Mouse (Mus musculus) G1E (cell line): ENCODE results near the gene Slc9b2. TPM values are rescaled to one million over a fixed set of nuclear protein-coding genes. Genes with fewer than 3 reads are reported as not detected.

ENCODE experiments used
- ATAC-seq: 2 replicates; pipeline ENCODE4 v1.8.0; 2016; ENCODE audit warnings: mild to moderate bottlenecking; ENCODE audit not compliant: insufficient number of reproducible peaks, poor library complexity, low FRiP score, severe bottlenecking; ENCODE audit errors: extremely low read depth
- DNase-seq: peaks from one replicate; pipeline ENCODE4 v3.0.0; 2012; ENCODE audit warnings: low spot score
- H3K27me3 ChIP-seq: 2 replicates; pipeline ENCODE4 v1.6.1; 2012; ENCODE audit warnings: mild to moderate bottlenecking, low read length, inconsistent platforms; ENCODE audit not compliant: insufficient read depth
- H3K36me3 ChIP-seq: replicated peaks from 2 replicates; pipeline ENCODE3; 2012; ENCODE audit warnings: mild to moderate bottlenecking, inconsistent platforms
- H3K4me1 ChIP-seq: 2 replicates; pipeline ENCODE4 v1.6.1; 2012; ENCODE audit warnings: low read depth, low read length, inconsistent platforms, mixed read lengths; ENCODE audit not compliant: insufficient read depth
- H3K4me3 ChIP-seq: 2 replicates; pipeline ENCODE4 v1.5.1; 2012; ENCODE audit warnings: low read depth, mild to moderate bottlenecking, inconsistent platforms, low read length, moderate library complexity, mixed read lengths
- H3K9me3 ChIP-seq: replicated peaks from 2 replicates; pipeline ENCODE4 v1.6.1; 2012; ENCODE audit warnings: inconsistent platforms
- CTCF ChIP-seq: IDR thresholded peaks from 2 replicates; pipeline ENCODE4 v1.5.1; 2012; ENCODE audit warnings: low read depth, low read length, inconsistent platforms, mixed read lengths
- GATA1 ChIP-seq: IDR thresholded peaks from 2 replicates; pipeline ENCODE4 v1.6.1; 2012; ENCODE audit warnings: borderline replicate concordance, low read length, inconsistent platforms, mixed read lengths
- GATA2 ChIP-seq: IDR thresholded peaks from 2 replicates; pipeline ENCODE4 v1.6.1; 2012; ENCODE audit warnings: low read depth, low read length, inconsistent platforms, borderline replicate concordance
- POLR2AphosphoS5 ChIP-seq: IDR thresholded peaks from 2 replicates; pipeline ENCODE4 v1.6.1; 2012; ENCODE audit warnings: low read depth, low read length, inconsistent platforms; ENCODE audit not compliant: insufficient replicate concordance
- TAL1 ChIP-seq: conservative IDR thresholded peaks from 2 replicates; pipeline ENCODE4 v1.6.1; 2012; ENCODE audit warnings: low read depth, low read length, inconsistent platforms, mixed read lengths
- polyA plus RNA-seq: library from polyadenylated mRNA; stranded (reverse); fragments of >175 nt; gene quantifications from 2 replicates; pipeline ENCODE4 v1.2.3, GENCODE M21; 2012
- total RNA-seq, 2 experiments: library from RNA; stranded (forward) in 1 of 2; stranded (reverse) in 1 of 2; fragments of 200-1000 nt in 1 of 2; fragments of >200 nt in 1 of 2; fragmentation: Nextera tagmentation in 1 of 2; gene quantifications; 2 replicates each; pipeline ENCODE4 v1.2.3; 2014 to 2017

Slc9b2 gene
- total and polyA plus RNA-seq, 3 experiments = not detected

- ATAC-seq (no peak), DNase-seq (no peak)
- Histone ChIP-seq H3K27me3 (peaks cover 25% of the 10 kb centered on the region), H3K4me3 (no peak overlapping the region), H3K9me3 (no peaks in the 10 kb centered on the region), H3K36me3 (no peaks in the 10 kb centered on the region), H3K4me1 (peaks cover 9% of the 10 kb centered on the region)
- TF ChIP-seq GATA2 (no peak), CTCF (no peak), TAL1 (no peak), GATA1 (no peak), POLR2AphosphoS5 (no peak)
Measured at GRCm38 (mm10) chr3:135304060-135304459, 3.4 kb upstream of the Slc9b2 start.

- Histone ChIP-seq H3K9me3 (no peaks in the 10 kb centered on the region), H3K36me3 (no peaks in the 10 kb centered on the region), H3K4me3 (no peak overlapping the region), H3K4me1 (peaks cover 9% of the 10 kb centered on the region), H3K27me3 (peaks cover 25% of the 10 kb centered on the region)
- DNase-seq = no peak
- TF ChIP-seq GATA1 (no peak), TAL1 (no peak), CTCF (no peak), GATA2 (no peak), POLR2AphosphoS5 (no peak)
- no peak for ATAC-seq
Measured at GRCm38 (mm10) chr3:135304566-135304965, 2.9 kb upstream of the Slc9b2 start.

- Histone ChIP-seq H3K36me3 (no peaks in the 10 kb centered on the region), H3K27me3 (peaks cover 7% of the 10 kb centered on the region), H3K4me3 (no peak overlapping the region), H3K9me3 (no peaks in the 10 kb centered on the region), H3K4me1 (0 out of 2 replicates have a peak, but pooled peaks cover under 1% of the 10 kb centered on the region)
- DNase-seq = no peak
- no peak for ATAC-seq
- no peak for TF ChIP-seq GATA1
- TF ChIP-seq CTCF = no peak
Measured at GRCm38 (mm10) chr3:135312916-135313491, 5.5 kb downstream of the Slc9b2 start.

GRCm38 (mm10) chr3:135313727-135314126 lies 6.2 kb downstream of the Slc9b2 start:
- Histone ChIP-seq H3K27me3 (peaks cover 3% of the 10 kb centered on the region; the same call in 1 of the 2 replicates), H3K4me3 (no peak overlapping the region), H3K4me1 (no peaks in the 10 kb centered on the region), H3K9me3 (no peaks in the 10 kb centered on the region), H3K36me3 (no peaks in the 10 kb centered on the region)
- no peak for TF ChIP-seq POLR2AphosphoS5
- no peak for TF ChIP-seq GATA2
- no peak for TF ChIP-seq GATA1
- no peak for TF ChIP-seq TAL1
- TF ChIP-seq CTCF = no peak
- ATAC-seq (no peak), DNase-seq (no peak)

- H3K27me3 ChIP-seq = peaks cover 3% of the 10 kb centered on the region; the same call in 1 of the 2 replicates
- DNase-seq = no peak
- no peaks in the 10 kb centered on the region for H3K4me1 ChIP-seq
- no peak overlapping the region for H3K4me3 ChIP-seq
- H3K9me3 ChIP-seq = no peaks in the 10 kb centered on the region
- no peak for ATAC-seq
- TF ChIP-seq GATA2 (no peak), GATA1 (no peak), CTCF (no peak), TAL1 (no peak), POLR2AphosphoS5 (no peak)
- H3K36me3 ChIP-seq = no peaks in the 10 kb centered on the region
Measured at GRCm38 (mm10) chr3:135314811-135315210, 7.3 kb downstream of the Slc9b2 start.

GRCm38 (mm10) chr3:135315720-135316425 lies 8.4 kb downstream of the Slc9b2 start:
- DNase-seq = no peak
- ATAC-seq = no peak
- Histone ChIP-seq H3K4me3 (no peak overlapping the region), H3K9me3 (no peaks in the 10 kb centered on the region), H3K36me3 (no peaks in the 10 kb centered on the region), H3K4me1 (no peaks in the 10 kb centered on the region), H3K27me3 (peaks cover 7% of the 10 kb centered on the region)
- no peak for TF ChIP-seq GATA2
- TF ChIP-seq TAL1 = no peak
- no peak for TF ChIP-seq POLR2AphosphoS5
- TF ChIP-seq CTCF = no peak
- no peak for TF ChIP-seq GATA1
